Mouse (Mus musculus): ENCODE measurements around the gene Dkc1. TPM values are rescaled to one million over a fixed set of nuclear protein-coding genes. Genes with fewer than 3 reads are reported as not detected.
"Not testable (repeated sequence)": the region's sequence is repeated elsewhere in the genome, so short reads cannot be mapped to it uniquely, and the experiment has no call there.

Gene Dkc1
- polyA plus RNA-seq, 1 experiment from 2014 or later = 76.5 TPM

DNA sequence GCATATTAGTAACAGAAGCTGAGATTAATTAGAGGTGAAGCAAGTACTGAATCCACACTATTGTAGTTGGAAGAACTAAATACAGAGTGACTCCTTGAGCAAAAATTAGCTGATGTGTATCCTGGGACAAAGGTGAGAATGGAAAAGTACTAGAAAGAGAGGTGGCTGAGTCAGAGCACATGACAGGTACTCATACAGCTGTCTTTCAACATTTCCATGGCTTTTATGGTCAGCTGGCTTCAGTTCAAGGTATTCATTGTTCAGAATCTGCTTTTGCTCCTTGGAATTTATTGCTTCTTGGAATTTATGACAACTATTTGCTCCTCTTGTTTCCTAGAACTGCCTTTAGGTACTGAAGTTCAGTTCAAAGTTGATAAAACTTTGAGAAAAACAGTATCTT lies 41.3 kb downstream of the Dkc1 start:
- H3K27me3 ChIP-seq (replicated peaks; ENCODE audit: control insufficient read depth, insufficient read depth, low read length) = no peaks in the 10 kb centered on the region
- no peaks in the 10 kb centered on the region for H3K4me1 ChIP-seq (replicated peaks; ENCODE audit: control insufficient read depth, insufficient read depth, low read length)
- no peak overlapping the region for H3K4me3 ChIP-seq (replicated peaks; ENCODE audit: low read length)
- H3K9me3 ChIP-seq (ENCODE audit: control insufficient read depth, low read length) = no peaks in the 10 kb centered on the region
- no peak overlapping the region for H3K4me2 ChIP-seq (ENCODE audit: low read length)
- no peak overlapping the region for H3K27ac ChIP-seq (ENCODE audit: low read length)
- ATAC-seq = no peak
- no peak overlapping the region for H3K9ac ChIP-seq (replicated peaks; ENCODE audit: low read depth, low read length)
- no peaks in the 10 kb centered on the region for H3K36me3 ChIP-seq (ENCODE audit: control insufficient read depth, insufficient read depth)

DNA sequence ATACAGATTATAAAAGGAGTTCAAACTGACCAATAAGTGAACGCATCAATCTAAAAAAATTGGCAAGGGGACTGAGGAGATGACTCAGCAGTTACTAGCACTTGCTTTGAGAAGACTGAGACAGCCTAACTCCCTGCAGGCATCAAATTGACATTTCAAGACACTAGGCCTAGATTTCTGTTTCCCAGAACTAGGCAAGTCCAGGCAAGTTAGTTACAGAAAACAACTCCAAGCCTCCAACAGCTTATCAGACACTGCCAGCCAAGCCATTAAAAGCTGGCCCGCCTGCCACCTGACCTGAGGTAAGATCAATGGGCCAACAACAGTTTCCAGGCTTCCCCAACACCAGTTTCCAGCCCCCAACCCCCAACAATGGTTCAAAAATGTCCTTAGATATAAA lies 42.1 kb downstream of the Dkc1 start:
- H3K9me3 ChIP-seq (ENCODE audit: control insufficient read depth, low read length) = no peaks in the 10 kb centered on the region
- no peaks in the 10 kb centered on the region for H3K4me1 ChIP-seq (replicated peaks; ENCODE audit: control insufficient read depth, insufficient read depth, low read length)
- H3K9ac ChIP-seq (replicated peaks; ENCODE audit: low read depth, low read length) = no peak overlapping the region
- no peak for ATAC-seq
- no peak overlapping the region for H3K27ac ChIP-seq (ENCODE audit: low read length)
- H3K4me2 ChIP-seq (ENCODE audit: low read length) = no peak overlapping the region
- 72% methylated on average over 2 of the region's 2 CpGs for WGBS
- no peaks in the 10 kb centered on the region for H3K27me3 ChIP-seq (replicated peaks; ENCODE audit: control insufficient read depth, insufficient read depth, low read length)
- no peak overlapping the region for H3K4me3 ChIP-seq (replicated peaks; ENCODE audit: low read length)
- no peaks in the 10 kb centered on the region for H3K36me3 ChIP-seq (ENCODE audit: control insufficient read depth, insufficient read depth)

DNA sequence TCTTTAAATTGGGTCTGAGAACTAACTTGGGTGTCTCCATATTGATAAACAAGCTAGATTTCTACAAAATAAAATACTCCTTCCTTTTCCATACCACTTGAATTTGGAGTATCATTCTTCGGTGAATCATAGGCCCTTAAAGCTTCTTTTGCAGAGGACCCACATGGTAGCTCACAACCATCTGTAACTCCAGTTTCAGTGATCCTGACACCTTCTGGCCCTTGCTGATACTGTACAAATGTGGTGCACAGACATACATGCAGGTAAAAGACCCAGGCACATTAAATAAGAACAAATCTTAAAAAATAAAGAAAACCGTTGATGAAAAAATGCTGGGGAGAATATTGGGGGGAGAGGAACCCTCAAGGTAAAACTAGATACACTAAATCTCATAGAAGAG lies 42.5 kb downstream of the Dkc1 start:
- Histone ChIP-seq H3K9ac (replicated peaks; ENCODE audit: low read depth, low read length) (no peak overlapping the region), H3K4me3 (replicated peaks; ENCODE audit: low read length) (no peak overlapping the region), H3K27ac (ENCODE audit: low read length) (no peak overlapping the region), H3K27me3 (replicated peaks; ENCODE audit: control insufficient read depth, insufficient read depth, low read length) (no peaks in the 10 kb centered on the region), H3K4me2 (ENCODE audit: low read length) (no peak overlapping the region), H3K4me1 (replicated peaks; ENCODE audit: control insufficient read depth, insufficient read depth, low read length) (no peaks in the 10 kb centered on the region), H3K9me3 (ENCODE audit: control insufficient read depth, low read length) (no peaks in the 10 kb centered on the region), H3K36me3 (ENCODE audit: control insufficient read depth, insufficient read depth) (no peaks in the 10 kb centered on the region)
- no peak for ATAC-seq
- WGBS = 94% methylated on average over 2 of the region's 2 CpGs

DNA sequence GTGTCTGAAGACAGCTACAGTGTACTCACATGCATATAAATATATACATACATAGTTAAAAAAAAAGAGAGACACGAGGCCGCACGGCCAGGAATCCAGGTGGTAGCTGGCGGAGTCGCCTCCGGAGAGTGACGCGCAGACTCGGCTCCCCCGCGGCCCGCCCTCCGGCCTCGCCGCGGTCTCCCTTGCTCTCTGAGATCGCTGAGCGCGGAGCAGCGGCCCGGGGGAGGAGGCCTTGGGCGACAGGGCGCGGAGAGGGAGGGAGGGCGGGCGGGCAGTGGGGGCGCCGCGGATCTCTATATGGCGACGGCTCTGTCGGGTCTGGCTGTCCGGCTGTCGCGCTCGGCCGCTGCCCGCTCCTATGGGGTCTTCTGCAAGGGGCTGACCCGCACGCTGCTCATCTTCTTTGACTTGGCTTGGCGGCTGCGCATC lies 47.5 kb downstream of the Dkc1 start:
- not testable (repeated sequence) for H3K27me3 ChIP-seq (replicated peaks; ENCODE audit: control insufficient read depth, insufficient read depth, low read length); H3K36me3 ChIP-seq (ENCODE audit: control insufficient read depth, insufficient read depth); H3K9me3 ChIP-seq (ENCODE audit: control insufficient read depth, low read length); H3K27ac ChIP-seq (ENCODE audit: low read length); H3K4me1 ChIP-seq (replicated peaks; ENCODE audit: control insufficient read depth, insufficient read depth, low read length)
- peak; percentile 50; the same call in 1 of the 2 replicates for ATAC-seq
- 34% methylated on average over 16 of the region's 42 CpGs for WGBS
- peak overlapping the region; percentile 39; the same call in 1 of the 2 replicates for H3K9ac ChIP-seq (replicated peaks; ENCODE audit: low read depth, low read length)
- H3K4me3 ChIP-seq (replicated peaks; ENCODE audit: low read length) = peak overlapping the region; percentile 38
- H3K4me2 ChIP-seq (ENCODE audit: low read length) = peak overlapping the region; percentile 57

DNA sequence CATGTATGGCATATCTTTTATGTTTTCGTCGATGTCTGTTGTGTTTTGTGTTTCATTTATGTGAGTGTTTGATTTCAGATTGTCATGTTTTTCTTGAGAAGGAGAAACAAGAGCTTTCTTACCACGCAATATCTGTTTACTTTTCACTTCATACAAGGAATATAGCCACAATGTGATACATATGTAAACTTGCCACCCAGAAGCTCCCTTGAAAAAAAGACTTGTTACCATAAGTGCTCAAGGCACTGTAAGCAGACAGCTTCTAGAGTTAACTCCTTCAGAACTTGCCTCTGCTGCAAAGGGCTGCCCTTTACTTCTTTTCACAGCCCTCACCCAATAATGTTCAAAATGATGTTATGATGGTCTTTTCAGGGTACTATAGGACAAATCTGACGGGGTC lies 52.8 kb downstream of the Dkc1 start:
- H3K36me3 ChIP-seq (ENCODE audit: control insufficient read depth, insufficient read depth) = no peaks in the 10 kb centered on the region
- no peaks in the 10 kb centered on the region for H3K27me3 ChIP-seq (replicated peaks; ENCODE audit: control insufficient read depth, insufficient read depth, low read length)
- H3K9me3 ChIP-seq (ENCODE audit: control insufficient read depth, low read length) = no peaks in the 10 kb centered on the region
- ATAC-seq = no peak
- H3K4me1 ChIP-seq (replicated peaks; ENCODE audit: control insufficient read depth, insufficient read depth, low read length) = no peaks in the 10 kb centered on the region
- 82% methylated on average over 4 of the region's 4 CpGs for WGBS
- no peak overlapping the region for H3K4me3 ChIP-seq (replicated peaks; ENCODE audit: low read length)
- no peak overlapping the region for H3K4me2 ChIP-seq (ENCODE audit: low read length)
- H3K27ac ChIP-seq (ENCODE audit: low read length) = no peak overlapping the region
- H3K9ac ChIP-seq (replicated peaks; ENCODE audit: low read depth, low read length) = no peak overlapping the region

DNA sequence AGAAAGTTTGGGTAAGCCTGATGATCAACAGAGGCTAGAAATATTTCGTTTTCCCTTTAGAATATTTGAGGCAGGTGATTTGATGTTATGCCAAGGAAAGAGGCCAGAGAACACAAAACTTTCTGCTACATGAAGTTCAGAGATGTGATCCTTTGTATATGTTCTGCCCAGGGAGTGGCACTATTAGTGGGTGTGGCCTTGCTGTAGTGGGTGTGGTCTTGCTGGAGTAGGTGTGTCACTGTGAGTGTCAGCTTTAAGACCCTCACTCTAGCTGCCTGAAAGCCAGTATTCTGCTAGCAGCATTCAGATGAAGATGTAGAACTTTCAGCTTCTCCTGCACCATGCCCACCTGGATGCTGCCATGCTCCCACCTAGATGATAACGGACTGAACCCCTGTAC lies 54.6 kb downstream of the Dkc1 start:
- Histone ChIP-seq H3K27me3 (replicated peaks; ENCODE audit: control insufficient read depth, insufficient read depth, low read length) (no peaks in the 10 kb centered on the region), H3K36me3 (ENCODE audit: control insufficient read depth, insufficient read depth) (no peaks in the 10 kb centered on the region), H3K4me1 (replicated peaks; ENCODE audit: control insufficient read depth, insufficient read depth, low read length) (no peaks in the 10 kb centered on the region), H3K9ac (replicated peaks; ENCODE audit: low read depth, low read length) (no peak overlapping the region), H3K4me3 (replicated peaks; ENCODE audit: low read length) (no peak overlapping the region), H3K27ac (ENCODE audit: low read length) (no peak overlapping the region), H3K4me2 (ENCODE audit: low read length) (no peak overlapping the region), H3K9me3 (ENCODE audit: control insufficient read depth, low read length) (no peaks in the 10 kb centered on the region)
- ATAC-seq = no peak
- 87% methylated on average over 2 of the region's 2 CpGs for WGBS

DNA sequence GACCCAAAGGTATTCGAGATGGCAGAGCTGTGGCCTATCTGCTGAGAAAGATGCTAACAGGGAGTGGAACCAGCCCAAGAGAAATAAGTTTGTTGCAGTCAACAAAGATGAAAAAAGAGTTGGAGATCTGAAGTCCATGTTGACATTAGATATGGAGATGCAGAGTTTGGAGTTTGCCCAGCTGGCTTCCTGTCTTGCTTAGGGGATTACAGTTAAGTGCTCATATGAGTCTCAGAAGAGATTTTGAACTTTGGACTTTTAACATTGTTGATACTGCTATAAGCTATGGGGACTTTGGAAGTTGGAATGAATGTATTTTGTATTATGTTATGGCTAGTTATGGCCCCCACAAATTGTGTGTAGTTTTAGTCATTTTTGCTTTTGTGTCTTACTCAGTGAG lies 56.6 kb downstream of the Dkc1 start:
- Histone ChIP-seq H3K4me3 (replicated peaks; ENCODE audit: low read length) (no peak overlapping the region), H3K27me3 (replicated peaks; ENCODE audit: control insufficient read depth, insufficient read depth, low read length) (no peaks in the 10 kb centered on the region), H3K9ac (replicated peaks; ENCODE audit: low read depth, low read length) (no peak overlapping the region), H3K9me3 (ENCODE audit: control insufficient read depth, low read length) (no peaks in the 10 kb centered on the region), H3K4me2 (ENCODE audit: low read length) (no peak overlapping the region), H3K4me1 (replicated peaks; ENCODE audit: control insufficient read depth, insufficient read depth, low read length) (no peaks in the 10 kb centered on the region), H3K36me3 (ENCODE audit: control insufficient read depth, insufficient read depth) (no peaks in the 10 kb centered on the region), H3K27ac (ENCODE audit: low read length) (no peak overlapping the region)
- no peak for ATAC-seq
- 52% methylated on average over 1 of the region's 1 CpGs for WGBS

DNA sequence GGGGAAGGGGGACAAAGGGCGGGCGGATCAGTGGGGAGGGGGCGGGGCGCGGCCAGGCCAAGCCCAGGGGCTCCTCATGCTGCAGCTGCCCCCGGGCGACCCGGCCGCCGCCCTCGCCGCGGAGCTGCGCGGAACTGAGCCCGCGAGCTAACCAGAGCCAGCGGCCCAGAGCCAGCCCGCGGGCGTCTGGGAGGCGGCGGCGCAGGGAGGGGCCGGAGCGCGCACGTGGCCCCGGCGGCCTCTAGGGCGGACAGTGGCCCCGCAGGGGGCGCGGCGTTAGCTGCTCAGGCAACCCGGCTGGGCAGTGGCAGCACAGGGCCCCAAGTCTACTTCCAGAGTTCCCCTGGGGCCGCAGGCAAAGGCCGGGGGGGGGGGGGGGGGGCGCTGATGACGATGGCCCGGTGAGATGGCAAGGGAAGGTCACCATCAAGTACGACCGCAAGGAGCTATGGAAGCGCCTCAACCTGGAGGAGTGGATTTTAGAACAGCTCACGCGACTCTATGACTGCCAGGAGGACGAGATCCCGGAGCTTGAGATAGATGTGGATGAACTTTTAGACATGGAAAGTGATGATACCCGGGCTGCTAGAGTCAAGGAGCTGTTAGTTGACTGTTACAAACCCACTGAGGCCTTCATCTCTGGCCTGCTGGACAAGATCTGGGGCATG lies 60.1 kb downstream of the Dkc1 start:
- Histone ChIP-seq H3K36me3 (ENCODE audit: control insufficient read depth, insufficient read depth) (no peaks in the 10 kb centered on the region), H3K4me3 (replicated peaks; ENCODE audit: low read length) (peak overlapping the region; percentile 45), H3K9ac (replicated peaks; ENCODE audit: low read depth, low read length) (peak overlapping the region; percentile 57), H3K27ac (ENCODE audit: low read length) (no peak overlapping the region), H3K4me2 (ENCODE audit: low read length) (peak overlapping the region; percentile 61), H3K4me1 (replicated peaks; ENCODE audit: control insufficient read depth, insufficient read depth, low read length) (no peaks in the 10 kb centered on the region), H3K27me3 (replicated peaks; ENCODE audit: control insufficient read depth, insufficient read depth, low read length) (no peaks in the 10 kb centered on the region), H3K9me3 (ENCODE audit: control insufficient read depth, low read length) (no peaks in the 10 kb centered on the region)
- 27% methylated on average over 23 of the region's 49 CpGs for WGBS
- peak; percentile 80 for ATAC-seq
